Mouse (Mus musculus) spleen, postnatal 4 days (tissue): ENCODE data around the gene Cdk19.

Experiments used
- DNase-seq, 2 experiments: peaks; one replicate each; pipeline ENCODE4 v3.0.0; 2022; ENCODE audit warnings: low spot score in 2 of 2

Gene Cdk19

GRCm38 (mm10) chr10:40348566-40349536, 9.5 kb downstream of the Cdk19 start:
- peak; percentile 95 to 96 for DNase-seq

- peak; percentile 62 to 83 for DNase-seq
Observed at GRCm38 (mm10) chr10:40349631-40350177, 10.3 kb downstream of the Cdk19 start.

DNA sequence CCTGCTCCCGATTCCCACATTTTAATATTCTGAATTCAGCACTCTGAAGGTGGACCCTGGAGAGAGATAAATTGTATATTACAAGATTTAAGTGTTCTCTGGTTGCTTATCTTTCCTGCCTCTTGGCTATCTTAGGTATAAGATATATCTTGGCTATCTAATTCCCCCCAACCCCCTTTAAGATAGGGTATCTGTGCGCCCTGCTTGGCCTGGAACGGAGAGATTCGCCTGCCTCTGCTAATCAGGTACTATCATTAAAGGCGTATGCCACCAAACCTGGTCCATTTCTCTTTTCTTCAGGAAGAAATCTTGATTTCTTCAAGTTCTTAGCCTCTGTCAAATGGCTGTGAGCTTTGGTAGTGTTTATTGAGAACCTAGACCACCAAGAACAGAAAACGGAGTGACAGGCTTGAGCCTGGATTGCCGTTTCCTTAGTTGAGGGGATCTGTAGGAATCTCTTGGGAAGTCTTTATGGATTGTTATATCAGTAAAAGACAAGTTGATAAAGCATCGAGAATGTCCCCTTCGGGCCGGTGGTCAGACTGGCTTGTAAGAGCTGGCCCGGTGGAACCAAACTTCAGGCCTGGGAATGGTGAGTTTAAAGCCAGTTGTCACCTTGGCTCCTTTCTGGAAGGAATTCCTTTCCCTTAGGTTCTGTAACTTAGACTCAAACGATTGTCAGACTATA, 11.0 kb downstream of the Cdk19 start:
- no peak for DNase-seq

- no peak for DNase-seq
Observed at GRCm38 (mm10) chr10:40351156-40351555, 11.8 kb downstream of the Cdk19 start.

- DNase-seq: no peak
Observed at GRCm38 (mm10) chr10:40354081-40354480, 14.7 kb downstream of the Cdk19 start.

DNA sequence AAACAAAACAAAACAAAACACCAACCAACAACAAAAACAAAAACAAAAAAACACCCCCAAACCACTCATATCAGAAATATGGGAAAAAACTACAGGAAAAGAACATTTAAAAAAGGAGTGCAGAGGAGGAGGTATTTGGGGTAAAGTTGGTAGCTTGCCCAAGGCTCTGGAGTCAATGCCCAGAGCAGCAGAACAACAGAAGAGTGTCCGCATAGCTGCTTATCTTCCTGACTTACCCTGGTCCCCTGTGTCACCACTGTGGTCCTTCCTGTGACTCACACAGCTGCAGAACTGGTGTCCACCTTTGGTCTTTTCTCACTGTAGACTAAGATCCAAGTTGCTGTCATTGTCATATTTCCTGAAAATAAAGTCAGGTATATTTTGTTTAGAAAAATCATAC, 15.2 kb downstream of the Cdk19 start:
- no peak for DNase-seq

GRCm38 (mm10) chr10:40358166-40358565, 18.8 kb downstream of the Cdk19 start:
- no peak for DNase-seq

GRCm38 (mm10) chr10:40359131-40359530, 19.8 kb downstream of the Cdk19 start:
- no peak for DNase-seq

- no peak for DNase-seq
Observed at GRCm38 (mm10) chr10:40363004-40363403, 23.6 kb downstream of the Cdk19 start.

GRCm38 (mm10) chr10:40364642-40365361, 25.4 kb downstream of the Cdk19 start:
- DNase-seq: no peak

DNA sequence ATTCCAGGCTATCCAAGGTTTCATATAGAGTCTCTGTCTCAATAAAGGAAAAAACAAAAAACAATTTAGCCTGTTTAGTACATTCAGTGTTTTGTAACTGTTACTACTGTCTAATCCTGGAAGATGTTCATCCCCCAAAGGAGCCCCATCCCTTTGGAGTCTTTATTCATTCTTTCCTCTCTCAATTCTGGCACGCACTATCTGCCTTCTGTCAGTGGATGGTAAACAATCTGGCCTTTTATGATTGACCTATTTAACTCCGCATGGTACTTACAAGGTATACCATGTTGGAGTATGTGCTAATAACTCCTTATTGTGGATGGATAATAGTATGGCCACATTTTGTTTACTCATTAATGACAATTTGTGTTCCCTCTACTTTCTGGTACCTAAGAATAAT, 26.6 kb downstream of the Cdk19 start:
- DNase-seq: no peak

- DNase-seq: no peak
Observed at GRCm38 (mm10) chr10:40368516-40368915, 29.2 kb downstream of the Cdk19 start.

DNA sequence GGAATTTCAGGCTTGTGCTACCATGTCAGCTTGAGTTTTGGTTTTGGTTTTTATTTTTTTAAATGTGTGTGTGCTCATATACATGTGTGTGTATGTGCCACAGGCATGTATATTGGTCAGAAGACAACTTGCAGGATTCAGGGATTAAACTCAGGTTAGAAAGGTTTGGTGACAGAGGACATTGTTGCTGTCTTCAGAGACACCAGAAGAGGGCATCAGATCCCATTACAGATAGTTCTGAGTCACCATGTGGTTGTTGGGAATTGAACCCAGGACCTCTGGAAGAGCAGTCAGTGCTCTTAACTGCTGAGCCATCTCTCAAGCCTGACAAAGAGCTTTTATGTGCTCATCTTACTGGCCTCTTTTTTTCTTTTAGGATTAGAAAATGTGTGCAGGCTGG, 30.8 kb downstream of the Cdk19 start:
- DNase-seq: no peak

GRCm38 (mm10) chr10:40371184-40371913, 32.0 kb downstream of the Cdk19 start:
- DNase-seq: no peak

DNA sequence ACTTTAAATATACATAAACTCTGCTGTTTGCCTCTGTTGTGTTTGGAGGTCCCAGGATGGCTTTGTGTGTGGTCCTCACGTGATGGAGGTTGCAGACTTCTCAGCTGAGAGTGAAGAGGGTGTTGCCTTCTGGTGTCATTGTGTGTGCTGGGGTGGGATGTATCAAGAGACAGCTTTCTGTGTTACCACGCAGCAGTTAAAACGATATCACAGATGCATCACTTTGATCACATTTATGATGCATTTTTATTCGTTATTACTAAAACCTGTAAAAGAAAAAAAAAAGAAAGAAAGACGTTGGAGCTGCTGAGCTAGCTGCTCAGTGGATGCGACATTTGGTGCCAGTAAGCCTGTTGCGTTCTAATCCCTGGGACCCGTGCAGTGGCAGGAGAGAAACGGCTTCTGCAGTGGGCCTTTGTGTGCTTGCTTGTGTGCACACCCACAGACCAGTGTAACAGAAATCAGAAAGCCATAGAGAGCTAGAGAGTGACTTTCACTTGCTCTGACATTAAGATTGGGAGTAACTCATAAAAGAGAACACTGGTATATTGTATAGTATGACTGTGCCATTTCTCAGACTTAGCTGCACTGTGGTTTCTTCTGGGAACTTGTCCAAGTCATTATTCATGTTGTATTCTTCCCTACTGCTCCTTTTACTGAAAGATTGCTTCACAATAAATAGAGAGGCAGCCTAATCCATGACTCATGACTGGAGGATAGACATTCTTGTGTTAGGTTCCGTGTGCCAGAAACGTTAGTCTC, 32.7 kb downstream of the Cdk19 start:
- DNase-seq: no peak

GRCm38 (mm10) chr10:40373749-40374148, 34.4 kb downstream of the Cdk19 start:
- DNase-seq: no peak

GRCm38 (mm10) chr10:40374828-40375227, 35.5 kb downstream of the Cdk19 start:
- DNase-seq: no peak

DNA sequence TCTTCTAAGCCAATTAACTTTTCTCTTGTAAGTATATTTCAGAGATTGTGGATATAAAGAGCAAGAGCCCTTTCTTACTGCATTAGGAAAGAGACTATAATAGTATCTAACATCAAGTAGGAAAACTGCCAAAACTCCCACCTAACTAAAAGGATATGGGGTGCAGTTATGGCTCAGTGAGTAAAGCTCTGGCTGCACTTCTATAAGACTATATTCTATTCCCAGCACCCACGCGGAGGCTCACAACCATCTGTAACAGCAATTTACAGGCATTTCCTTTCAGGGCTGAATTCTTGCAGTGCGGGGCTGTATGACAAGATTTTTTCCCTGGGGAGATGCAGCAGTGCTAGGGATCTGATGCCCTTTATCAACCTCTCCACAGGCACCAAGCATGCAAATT, 36.9 kb downstream of the Cdk19 start:
- no peak for DNase-seq

DNA sequence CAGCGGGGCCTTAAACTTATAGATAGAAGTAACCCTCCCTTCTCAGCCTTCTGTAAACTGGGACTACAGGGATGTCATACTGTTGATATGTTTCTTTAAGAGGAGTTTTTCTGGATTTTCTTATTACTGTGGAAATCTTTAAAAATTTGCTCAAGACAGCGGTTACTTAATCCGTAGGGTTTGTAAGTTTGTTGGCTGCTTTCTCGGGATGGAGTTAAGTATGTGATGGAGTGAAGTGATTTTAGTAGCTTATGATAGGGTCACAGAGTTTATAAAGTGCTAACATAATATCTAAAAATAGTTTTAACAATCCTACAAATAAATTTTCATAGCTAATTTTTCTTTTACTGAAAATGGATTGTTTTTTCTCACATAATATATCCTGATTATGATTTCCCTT, 38.9 kb downstream of the Cdk19 start:
- DNase-seq: no peak

- DNase-seq: no peak
Observed at GRCm38 (mm10) chr10:40379682-40380081, 40.3 kb downstream of the Cdk19 start.

DNA sequence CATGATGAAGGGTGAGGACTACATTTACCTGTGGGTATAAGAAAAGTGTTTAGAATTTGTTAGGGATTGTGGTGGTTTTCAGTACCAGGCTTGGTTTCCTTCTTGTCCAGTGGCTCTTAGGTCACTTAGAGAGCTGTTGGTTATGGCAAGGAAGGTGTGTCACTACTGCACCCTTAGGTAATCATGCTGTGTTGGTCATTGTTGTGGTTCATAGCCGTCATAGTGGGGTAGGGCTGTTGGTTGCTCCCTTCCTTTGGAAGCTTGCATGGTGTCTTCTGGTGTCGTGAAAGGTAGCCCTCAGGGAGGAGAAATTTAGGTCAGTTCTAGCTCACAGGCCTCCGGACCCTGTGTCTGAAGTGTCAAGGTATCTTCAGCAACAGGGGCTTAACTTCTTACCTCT, 46.0 kb downstream of the Cdk19 start:
- DNase-seq: no peak
